In genomic region chr9:118606817-118607371, GRCm38 (mm10) we compare ENCODE assay signal across 8 mouse cellular contexts. TPM values are rescaled to one million over a fixed set of nuclear protein-coding genes. Genes with fewer than 3 reads are reported as not detected.
A peak's percentile ranks its signal among the peaks of the same experiment; 100 is the strongest.
DNase-seq lines count a peak whose midpoint lies in the region; ATAC-seq and TF ChIP-seq lines count a peak whose summit lies in the region.

No protein-coding gene starts in this region.

- no peaks in the 10 kb centered on the region for H3K9me3 ChIP-seq in heart, embryonic 10.5 days
- no peaks in the 10 kb centered on the region for H3K9me3 ChIP-seq in kidney, postnatal 0 days (replicated peaks; ENCODE audit: low read length)
- H3K9me3 ChIP-seq in midbrain, embryonic 12.5 days: no peaks in the 10 kb centered on the region

- H3K4me3 ChIP-seq in lung, adult 2 months (replicated peaks; ENCODE audit: extremely low read depth, low read depth, low read length): peak overlapping the region; percentile 85
- peak overlapping the region; percentile 89 for H3K4me3 ChIP-seq in heart, embryonic 10.5 days
- peak overlapping the region; percentile 89 for H3K4me3 ChIP-seq in kidney, postnatal 0 days (replicated peaks; ENCODE audit: low read depth, low read length)
- peak overlapping the region; percentile 71 for H3K4me3 ChIP-seq in midbrain, embryonic 12.5 days

- peak overlapping the region; percentile 89 for H3K9ac ChIP-seq in kidney, postnatal 0 days (ENCODE audit: low read depth, low read length)
- peak overlapping the region; percentile 81 for H3K9ac ChIP-seq in midbrain, embryonic 12.5 days (replicated peaks)

- peaks cover 10% of the 10 kb centered on the region; the same call in 1 of the 2 replicates for H3K4me1 ChIP-seq in lung, adult 2 months (ENCODE audit: control insufficient read depth, insufficient read depth, low read length)
- peaks cover 58% of the 10 kb centered on the region for H3K4me1 ChIP-seq in heart, embryonic 10.5 days
- H3K4me1 ChIP-seq in kidney, postnatal 0 days (replicated peaks; ENCODE audit: insufficient read depth, low read length): peaks cover 13% of the 10 kb centered on the region; the same call in 1 of the 2 replicates
- H3K4me1 ChIP-seq in midbrain, embryonic 12.5 days: peaks cover 7% of the 10 kb centered on the region

- H3K27me3 ChIP-seq in heart, embryonic 10.5 days (ENCODE audit: insufficient read depth, poor library complexity, severe bottlenecking): peaks cover 65% of the 10 kb centered on the region
- no peaks in the 10 kb centered on the region for H3K27me3 ChIP-seq in kidney, postnatal 0 days (ENCODE audit: insufficient read depth, low read length)
- peaks cover 54% of the 10 kb centered on the region for H3K27me3 ChIP-seq in midbrain, embryonic 12.5 days

- H3K36me3 ChIP-seq in heart, embryonic 10.5 days: no peaks in the 10 kb centered on the region
- H3K36me3 ChIP-seq in kidney, postnatal 0 days (ENCODE audit: insufficient read depth, low read length): no peaks in the 10 kb centered on the region
- no peaks in the 10 kb centered on the region for H3K36me3 ChIP-seq in midbrain, embryonic 12.5 days

- H3K4me2 ChIP-seq in kidney, postnatal 0 days (ENCODE audit: low read length): peak overlapping the region; percentile 93
- H3K4me2 ChIP-seq in midbrain, embryonic 12.5 days (replicated peaks): peak overlapping the region; percentile 93

- peak; percentile 40 for ATAC-seq in kidney, postnatal 0 days (replicated peaks; ENCODE audit: low FRiP score, low read depth)
- ATAC-seq in midbrain, embryonic 12.5 days (ENCODE audit: low FRiP score, low read depth): peak; percentile 70

- 2% methylated on average over 65 of the region's 68 CpGs for WGBS in lung, adult 2 months
- under 1% methylated on average over 68 of the region's 68 CpGs for WGBS in heart, embryonic 10.5 days
- under 1% methylated on average over 60 of the region's 68 CpGs for WGBS in kidney, postnatal 0 days
- under 1% methylated on average over 40 of the region's 68 CpGs for WGBS in midbrain, embryonic 12.5 days

- DNase-seq in lung, adult 2 months: peak; percentile 57
- DNase-seq in lung, postnatal 25 days (ENCODE audit: low spot score): no peak
- DNase-seq in adrenal gland, postnatal 36 days: peak; percentile 49 to 61
- DNase-seq in heart, embryonic 10.5 days (ENCODE audit: low spot score): no peak
- DNase-seq in kidney, postnatal 0 days (ENCODE audit: low spot score): peak; percentile 35
- no peak for DNase-seq in frontal cortex, postnatal 14 days (ENCODE audit: low spot score in 2 of 2)
- DNase-seq in layer of hippocampus, postnatal 36 days: no peak

- no peak for TF ChIP-seq CTCF in lung, adult 2 months (IDR thresholded peaks at IDR 0.05; ENCODE audit: insufficient read depth, low read length)
- TF ChIP-seq CTCF in kidney, postnatal 0 days (IDR thresholded peaks at IDR 0.05; ENCODE audit: low read depth): no peak

- no peak for TF ChIP-seq POLR2A in lung, adult 2 months (IDR thresholded peaks at IDR 0.05; ENCODE audit: borderline replicate concordance, extremely low read depth, low read depth, low read length)

- peak overlapping the region; percentile 95 for H3K27ac ChIP-seq in heart, embryonic 10.5 days
- H3K27ac ChIP-seq in kidney, postnatal 0 days: peak overlapping the region; percentile 73
- no peak overlapping the region; the same call in 1 of the 2 replicates for H3K27ac ChIP-seq in midbrain, embryonic 12.5 days (replicated peaks)

RNA-seq across cellular contexts. Expression of gene Itga9, which starts 0.4 kb away (rescaled TPM):
- 54.0 and 66.2 TPM in 2 replicates for polyA plus RNA-seq in lung, adult 2 months (2012; rRNA removed)
- total RNA-seq in adrenal gland, postnatal 36 days (2021): 10 to 100 TPM; 56.9 to 81.3 TPM
- 8.3 and 8.9 TPM in 2 replicates for polyA plus RNA-seq in heart, embryonic 10.5 days (2016; fragmentation: Nextera tagmentation; extraction: Ambion mirVana)
- 21.4 and 23.2 TPM in 2 replicates for polyA plus RNA-seq in kidney, postnatal 0 days (2015; fragmentation: Nextera tagmentation; extraction: Ambion mirVana)
- 6.4 and 10.6 TPM in 2 replicates for polyA plus RNA-seq in midbrain, embryonic 12.5 days (2016; fragmentation: Nextera tagmentation; extraction: Ambion mirVana)
- 1 to 10 TPM; 2.9 to 5.4 TPM for total RNA-seq in layer of hippocampus, postnatal 36 days (2021)

Comparison
In these comparisons a context has a peak if more than half of its experiments do, and no peak if none do; other contexts are left out.
1. DNase-seq: peak in lung, adult 2 months (single experiment), adrenal gland, postnatal 36 days (2 of 2) and kidney, postnatal 0 days (single experiment); none in lung, postnatal 25 days (single experiment), heart, embryonic 10.5 days (single experiment), frontal cortex, postnatal 14 days (0 of 2) and layer of hippocampus, postnatal 36 days (0 of 2).
2. Peak in every context shown above with its lines, with median percentiles within 50 percentile points of each other: H3K4me3 ChIP-seq.